ENCODE assay signal across 11 mouse cellular contexts in the genomic region with DNA sequence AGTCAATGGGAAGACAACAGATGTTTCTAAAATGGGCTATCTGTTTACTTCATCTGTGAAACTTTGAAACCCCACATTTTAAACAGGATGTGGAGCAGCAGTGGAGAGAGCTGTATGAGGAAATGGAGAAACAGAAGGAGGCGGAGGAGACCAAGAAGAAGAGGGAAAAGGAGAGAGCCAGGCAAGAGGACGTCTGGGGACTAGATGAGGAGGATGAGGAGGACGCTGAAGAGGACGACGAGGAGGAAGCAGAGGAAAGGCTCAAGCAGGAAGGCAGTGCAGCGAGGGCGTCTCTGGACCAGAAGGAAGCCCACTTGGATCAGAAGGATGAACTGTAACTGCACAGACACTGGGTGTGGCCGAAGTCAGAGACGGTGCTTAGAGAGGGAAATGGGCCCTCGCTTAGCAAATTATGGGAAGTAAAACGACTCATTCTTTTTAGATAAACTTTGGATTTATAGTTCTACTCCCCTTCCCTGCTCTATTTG. TPM values are rescaled to one million over a fixed set of nuclear protein-coding genes. Genes with fewer than 3 reads are reported as not detected.
DNase-seq lines count a peak whose midpoint lies in the region; ATAC-seq and TF ChIP-seq lines count a peak whose summit lies in the region.
"Had no signal": no experiment of that assay in that cellular context is flagged by ENCODE, and none has a peak within 500 bp of the region (broad histone marks: within the 10 kb centered on the region; RNA-seq: fewer than 3 reads in every experiment).

No protein-coding gene starts in this region.

- H3K4me3 ChIP-seq in bone marrow, adult 2 months (replicated peaks; ENCODE audit: control insufficient read depth, low read depth, low read length) = peak overlapping the region; percentile 26
- H3K4me3 ChIP-seq in liver, embryonic 14.5 days (ENCODE audit: insufficient read depth in 1 of 2, low read depth in 2 of 2, low read length in 2 of 2) = 0 out of 4 replicates have a peak overlapping the region, but pooled peaks of 1 of the 2 experiments have one; percentile 1
- H3K4me3 ChIP-seq in megakaryocyte, embryonic 14.5 days (replicated peaks) = peak overlapping the region; percentile 59

- H3K9ac ChIP-seq in liver, embryonic 14.5 days (replicated peaks) = peak overlapping the region; percentile 43

- 11% methylated on average over 11 of the region's 11 CpGs for WGBS in bone marrow, adult 2 months
- WGBS in liver, embryonic 14.5 days (ENCODE audit: insufficient replicate concordance) = 14% methylated on average over 11 of the region's 11 CpGs

- TF ChIP-seq EP300 in liver, embryonic 14.5 days (IDR thresholded peaks at IDR 0.05; ENCODE audit: low read depth) = no peak

- H3K4me1 ChIP-seq in bone marrow, adult 2 months (ENCODE audit: control insufficient read depth, insufficient read depth, low read length) = peaks cover 2% of the 10 kb centered on the region
- H3K4me1 ChIP-seq in liver, embryonic 14.5 days (replicated peaks; ENCODE audit: control insufficient read depth in 2 of 2, insufficient read depth in 2 of 2, low read length in 1 of 2) = peaks cover 25 to 43% of the 10 kb centered on the region in 2 experiments
- peaks cover 46% of the 10 kb centered on the region for H3K4me1 ChIP-seq in megakaryocyte, embryonic 14.5 days

- peak in 1 of 3 experiments; percentile 11 for DNase-seq in liver, embryonic 14.5 days (ENCODE audit: low read depth in 3 of 3, low spot score in 3 of 3)
- no peak for DNase-seq in adrenal gland, postnatal 25 days
- no peak for DNase-seq in spleen, postnatal 4 days (ENCODE audit: low spot score in 2 of 2)
- no peak for DNase-seq in right cerebral cortex, postnatal 36 days (ENCODE audit: low spot score in 2 of 2)
- DNase-seq: adrenal gland, adult 2 months; cerebellum, adult 2 months; kidney, postnatal 10 days; retina, postnatal 1 day had no signal

- peak overlapping the region; percentile 61 for H3K27ac ChIP-seq in bone marrow, adult 2 months (ENCODE audit: control insufficient read depth, insufficient read depth, low read depth, low read length, poor library complexity)
- peak overlapping the region; percentile 66 for H3K27ac ChIP-seq in liver, embryonic 14.5 days

- no peaks in the 10 kb centered on the region for H3K27me3 ChIP-seq in liver, embryonic 14.5 days (ENCODE audit: control insufficient read depth, insufficient read depth, low read length)
- peaks cover 1% of the 10 kb centered on the region for H3K27me3 ChIP-seq in megakaryocyte, embryonic 14.5 days (replicated peaks)

- no peaks in the 10 kb centered on the region for H3K9me3 ChIP-seq in liver, embryonic 14.5 days (ENCODE audit: control insufficient read depth, low read length)
- H3K9me3 ChIP-seq in megakaryocyte, embryonic 14.5 days = peaks cover 4% of the 10 kb centered on the region; the same call in 1 of the 2 replicates

- no peaks in the 10 kb centered on the region for H3K36me3 ChIP-seq in liver, embryonic 14.5 days (replicated peaks; ENCODE audit: control insufficient read depth, insufficient read depth, low read depth)
- H3K36me3 ChIP-seq in megakaryocyte, embryonic 14.5 days (replicated peaks; ENCODE audit: low read length) = no peaks in the 10 kb centered on the region

- ATAC-seq in granulocyte monocyte progenitor cell, adult 5-6 weeks (replicated peaks; ENCODE audit: poor library complexity, severe bottlenecking) = peak; percentile 76
- ATAC-seq in liver, embryonic 14.5 days (ENCODE audit: insufficient read depth) = peak; percentile 26; the same call in 1 of the 2 replicates

- no peak for TF ChIP-seq CTCF in bone marrow, adult 2 months (IDR thresholded peaks at IDR 0.05; ENCODE audit: control insufficient read depth, insufficient read depth, low read length)
- no peak for TF ChIP-seq CTCF in liver, embryonic 14.5 days (IDR thresholded peaks at IDR 0.05; ENCODE audit: low read depth)

- no peak for TF ChIP-seq POLR2A in bone marrow, adult 2 months (IDR thresholded peaks at IDR 0.05; ENCODE audit: borderline replicate concordance, control insufficient read depth, low read depth, low read length)

- H3K4me2 ChIP-seq in liver, embryonic 14.5 days (ENCODE audit: low read depth) = peak overlapping the region; percentile 58

RNA-seq across cellular contexts. Expression of a gene that starts 19.4 kb away (rescaled TPM):
- 0.99 and 3.1 TPM in 2 replicates for polyA plus RNA-seq in bone marrow, adult 2 months (2011; ENCODE audit: insufficient read depth, insufficient read length, low replicate concordance, missing spikeins)
- total RNA-seq in granulocyte monocyte progenitor cell, adult 5-6 weeks (2014; fragmentation: Nextera tagmentation) = not detected in 2 replicates
- total RNA-seq in granulocyte monocyte progenitor cell, adult 5-6 weeks (2017) = not detected in 2 replicates
- polyA plus RNA-seq in liver, embryonic 14.5 days (2012; rRNA removed) = 0.02 and 0.03 TPM in 2 replicates
- not detected in 2 replicates for polyA plus RNA-seq in liver, embryonic 14.5 days (2014; fragmentation: Nextera tagmentation; extraction: Ambion mirVana)
- polyA plus RNA-seq in megakaryocyte, embryonic 14.5 days (2012; ENCODE audit: insufficient read depth, low replicate concordance) = not detected in 2 replicates
- total RNA-seq in adrenal gland, postnatal 25 days (2021) = 0.57 and 1.5 TPM in 2 replicates
- polyA plus RNA-seq: adrenal gland, adult 2 months had no signal

RNA-seq across cellular contexts. Expression of a gene that starts 26.4 kb away (rescaled TPM):
- polyA plus RNA-seq in bone marrow, adult 2 months (2011; ENCODE audit: insufficient read depth, insufficient read length, low replicate concordance, missing spikeins) = 52.4 and 54.0 TPM in 2 replicates
- 48.3 and 49.2 TPM in 2 replicates for total RNA-seq in granulocyte monocyte progenitor cell, adult 5-6 weeks (2014; fragmentation: Nextera tagmentation)
- 28.3 and 35.2 TPM in 2 replicates for total RNA-seq in granulocyte monocyte progenitor cell, adult 5-6 weeks (2017)
- 14.9 and 20.7 TPM in 2 replicates for polyA plus RNA-seq in liver, embryonic 14.5 days (2012; rRNA removed)
- 40.1 and 43.0 TPM in 2 replicates for polyA plus RNA-seq in liver, embryonic 14.5 days (2014; fragmentation: Nextera tagmentation; extraction: Ambion mirVana)
- 5.4 and 13.3 TPM in 2 replicates for polyA plus RNA-seq in megakaryocyte, embryonic 14.5 days (2012; ENCODE audit: insufficient read depth, low replicate concordance)
- 74.9 and 79.7 TPM in 2 replicates for total RNA-seq in adrenal gland, postnatal 25 days (2021)

RNA-seq across cellular contexts. Expression of a gene that starts 51.6 kb away (rescaled TPM):
- 27.8 and 35.3 TPM in 2 replicates for polyA plus RNA-seq in bone marrow, adult 2 months (2011; ENCODE audit: insufficient read depth, insufficient read length, low replicate concordance, missing spikeins)
- 44.6 and 46.0 TPM in 2 replicates for total RNA-seq in granulocyte monocyte progenitor cell, adult 5-6 weeks (2014; fragmentation: Nextera tagmentation)
- 62.0 and 64.7 TPM in 2 replicates for total RNA-seq in granulocyte monocyte progenitor cell, adult 5-6 weeks (2017)
- 10.2 and 17.7 TPM in 2 replicates for polyA plus RNA-seq in liver, embryonic 14.5 days (2012; rRNA removed)
- 25.4 and 27.0 TPM in 2 replicates for polyA plus RNA-seq in liver, embryonic 14.5 days (2014; fragmentation: Nextera tagmentation; extraction: Ambion mirVana)
- 5.6 and 13.2 TPM in 2 replicates for polyA plus RNA-seq in megakaryocyte, embryonic 14.5 days (2012; ENCODE audit: insufficient read depth, low replicate concordance)
- total RNA-seq in adrenal gland, postnatal 25 days (2021) = 136 and 144 TPM in 2 replicates
